Mouse (Mus musculus) small intestine, adult 2 months (tissue): ENCODE results near the gene AC170998.1.

Experiments
- CTCF ChIP-seq: fragments of 200-500 bp; IDR thresholded peaks from 2 replicates; pipeline ENCODE4 v1.5.1; 2012; ENCODE audit warnings: low read depth, mild to moderate bottlenecking, control low read depth, inconsistent platforms, low read length, moderate library complexity, mixed read lengths; ENCODE audit not compliant: insufficient replicate concordance, insufficient read length; ENCODE audit errors: extremely low read depth
- POLR2A ChIP-seq: fragments of 200-500 bp; IDR thresholded peaks from 2 replicates; pipeline ENCODE4 v1.6.1; 2012; ENCODE audit warnings: low read depth, mild to moderate bottlenecking, control low read depth, inconsistent platforms, low read length, moderate library complexity

DNA sequence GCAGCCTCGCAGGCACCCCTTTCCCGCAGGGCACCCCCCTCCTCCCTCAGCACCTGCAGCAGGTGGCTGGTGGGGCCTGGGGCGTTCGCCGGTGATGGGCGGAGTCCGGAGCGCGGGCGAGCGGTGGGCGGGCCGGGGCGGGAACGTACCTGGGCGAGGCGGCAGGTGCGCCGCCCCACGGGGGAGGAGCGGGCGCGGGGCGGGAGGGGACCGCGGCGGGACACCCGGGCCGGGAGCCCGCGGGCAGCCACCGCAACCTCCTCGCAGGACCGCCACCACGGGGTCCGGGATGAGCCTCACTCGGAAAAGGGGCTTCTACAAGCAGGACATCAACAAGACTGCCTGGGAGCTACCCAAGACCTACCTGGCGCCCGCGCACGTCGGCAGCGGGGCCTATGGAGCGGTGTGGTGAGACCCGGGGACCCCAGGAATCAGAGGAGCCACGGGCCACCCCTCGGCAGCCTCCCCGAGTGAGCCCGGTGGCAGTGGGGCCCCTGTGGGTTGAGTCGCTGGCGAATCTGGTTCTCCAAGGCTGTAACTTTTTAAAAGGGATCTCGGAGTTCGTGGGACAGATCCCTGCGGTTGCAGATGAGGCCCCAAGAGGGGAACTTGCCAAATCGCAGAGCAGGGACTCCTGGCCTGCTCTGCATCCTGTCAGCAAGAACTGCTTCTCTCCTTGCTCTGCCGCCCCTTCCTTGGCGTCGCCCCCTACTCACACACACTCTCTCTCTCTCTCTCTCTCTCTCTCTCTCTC, 43.4 kb downstream of the AC170998.1 start, which contains the start of gene Mapk13:
- TF ChIP-seq CTCF (no peak), POLR2A (peak; percentile 53; the same call in 1 of the 2 replicates)
